Mouse (Mus musculus) liver, embryonic 13.5 days (tissue): ENCODE measurements around the gene Foxp1. TPM values are rescaled to one million over a fixed set of nuclear protein-coding genes. Genes with fewer than 3 reads are reported as not detected.

Source experiments
- ATAC-seq: fragments of 200-750 bp; cut with Nextera tagmentation; 2 replicates; pipeline ENCODE4 v1.8.0; 2017; ENCODE audit warnings: low read depth, mild to moderate bottlenecking, moderate number of reproducible peaks, moderate library complexity
- DNase-seq: peaks from one replicate; pipeline ENCODE4 v3.0.0; 2022
- H3K27ac ChIP-seq: fragments of 300-500 bp; sonication (generic); 2 replicates; pipeline ENCODE4 v1.5.1; 2015; ENCODE audit warnings: moderate library complexity, mild to moderate bottlenecking, inconsistent platforms
- H3K27me3 ChIP-seq: fragments of 300-500 bp; sonication (generic); 2 replicates; pipeline ENCODE4 v1.6.1; 2015; ENCODE audit warnings: mild to moderate bottlenecking, inconsistent platforms
- H3K36me3 ChIP-seq: fragments of 300-500 bp; sonication (generic); 2 replicates; pipeline ENCODE4 v1.6.1; 2015; ENCODE audit warnings: mild to moderate bottlenecking, inconsistent platforms
- H3K4me1 ChIP-seq: fragments of 300-500 bp; sonication (generic); replicated peaks from 2 replicates; pipeline ENCODE4 v1.6.1; 2015; ENCODE audit warnings: inconsistent platforms
- H3K4me2 ChIP-seq: fragments of 300-500 bp; sonication (generic); 2 replicates; pipeline ENCODE4 v1.6.1; 2015; ENCODE audit warnings: inconsistent platforms, mild to moderate bottlenecking, moderate library complexity
- H3K4me3 ChIP-seq: fragments of 300-500 bp; sonication (generic); replicated peaks from 2 replicates; pipeline ENCODE4 v1.5.1; 2015; ENCODE audit warnings: mild to moderate bottlenecking, inconsistent platforms
- H3K9ac ChIP-seq: fragments of 300-500 bp; sonication (generic); 2 replicates; pipeline ENCODE4 v1.6.1; 2015; ENCODE audit warnings: mild to moderate bottlenecking, inconsistent platforms
- H3K9me3 ChIP-seq: fragments of 300-500 bp; sonication (generic); replicated peaks from 2 replicates; pipeline ENCODE4 v1.6.1; 2016; ENCODE audit warnings: inconsistent platforms
- WGBS: fragments of 180-500 bp; shearing (Covaris S2); methylation state at CpG from one replicate; pipeline ENCODE4 v1.1.7; 2015; ENCODE audit not compliant: insufficient replicate concordance; 5-methylcytosine and 5-hydroxymethylcytosine counted together
- polyA plus RNA-seq: library from polyadenylated mRNA; unstranded; fragments of >200 nt; fragmentation: Nextera tagmentation; extraction: Ambion mirVana; gene quantifications from 2 replicates; pipeline ENCODE4 v1.2.1, GENCODE M21; 2015

The Foxp1 gene
- polyA plus RNA-seq = 14.2 and 16.7 TPM in 2 replicates

DNA sequence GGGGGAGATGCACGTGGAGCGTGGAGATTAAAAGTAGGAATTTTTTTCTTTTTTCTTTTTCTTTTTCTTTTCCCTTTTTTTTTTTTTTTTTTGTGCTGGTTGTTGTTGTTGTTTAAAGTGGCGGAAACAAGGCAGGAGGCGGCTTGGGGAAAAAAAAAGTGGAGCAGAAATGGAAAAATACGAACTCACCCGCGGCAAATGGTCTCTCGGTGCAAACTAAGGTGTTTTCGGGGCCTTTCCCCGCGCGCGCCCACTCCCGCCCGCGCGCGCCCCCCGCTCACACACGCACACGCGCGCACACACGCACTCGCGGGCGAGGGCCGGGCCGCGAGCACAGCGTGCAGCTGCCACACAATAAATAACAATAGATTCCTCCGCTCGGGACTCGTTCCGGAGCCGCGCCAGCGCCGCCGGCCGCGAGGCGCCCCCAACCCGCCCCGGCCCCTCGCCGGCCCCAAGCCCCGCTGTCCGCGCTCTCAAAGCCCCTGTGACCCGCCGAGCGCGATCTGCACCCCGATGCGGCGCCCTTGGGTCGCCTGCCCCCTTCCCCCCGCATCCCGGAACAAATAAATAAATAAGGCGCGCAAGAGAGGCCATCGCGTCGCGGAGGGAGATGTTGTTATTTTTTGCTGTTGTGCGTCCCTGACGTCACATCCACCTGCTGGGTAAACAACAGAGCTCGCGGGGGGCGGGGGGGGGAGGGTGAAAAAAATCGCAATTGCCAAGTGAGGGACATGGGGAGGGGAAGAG lies at the start of gene Foxp1:
Gene Foxp1, minus strand, starts transcription at position 363 of the 750 bp plus-strand sequence.
- Histone ChIP-seq H3K9ac (peak within 1 kb of the TSS; percentile 85), H3K9me3 (peaks cover 6% of the 10 kb centered on the region; the same call in 1 of the 2 replicates), H3K27me3 (peaks cover 25% of the 10 kb centered on the region), H3K27ac (peak within 1 kb of the TSS; percentile 93), H3K36me3 (no peaks in the 10 kb centered on the region), H3K4me1 (peaks cover 16% of the 10 kb centered on the region), H3K4me2 (peak within 1 kb of the TSS; percentile 91), H3K4me3 (peak within 1 kb of the TSS; percentile 81)
- 1% methylated on average over 71 of the region's 72 CpGs for WGBS
- ATAC-seq = peak; percentile 45
- peak; percentile 54 for DNase-seq

DNA sequence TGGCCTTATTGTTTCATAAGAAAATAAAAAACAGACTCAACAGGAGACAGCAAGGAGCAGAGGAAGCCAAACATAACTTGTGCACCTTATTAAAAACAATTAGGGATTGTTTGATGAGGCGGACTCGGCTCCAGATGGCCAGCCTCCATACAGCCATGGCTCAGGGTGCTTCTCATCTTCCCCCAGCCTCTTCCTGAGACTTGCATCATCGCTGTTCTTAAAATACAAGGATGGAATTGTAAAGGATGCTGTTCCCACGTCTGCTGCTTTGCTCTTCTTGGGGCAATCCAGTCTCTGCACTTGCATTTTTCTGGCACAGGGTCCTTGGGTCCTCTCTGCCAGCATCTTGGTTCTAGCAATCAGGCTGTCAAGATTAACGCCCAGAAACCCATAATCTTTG lies 49.5 kb upstream of the Foxp1 start:
- H3K27ac ChIP-seq = no peak overlapping the region
- H3K27me3 ChIP-seq = no peaks in the 10 kb centered on the region
- no peak overlapping the region for H3K4me2 ChIP-seq
- no peaks in the 10 kb centered on the region for H3K4me1 ChIP-seq
- WGBS = 52% methylated on average over 5 of the region's 5 CpGs
- H3K9ac ChIP-seq = no peak overlapping the region
- H3K9me3 ChIP-seq = no peaks in the 10 kb centered on the region
- no peak overlapping the region for H3K4me3 ChIP-seq
- no peak for DNase-seq
- ATAC-seq = no peak
- H3K36me3 ChIP-seq = no peaks in the 10 kb centered on the region

GRCm38 (mm10) chr6:99566921-99567320 lies 44.4 kb upstream of the Foxp1 start:
- Histone ChIP-seq H3K4me1 (no peaks in the 10 kb centered on the region), H3K9ac (no peak overlapping the region), H3K36me3 (no peaks in the 10 kb centered on the region), H3K4me2 (no peak overlapping the region), H3K27me3 (no peaks in the 10 kb centered on the region), H3K4me3 (no peak overlapping the region), H3K27ac (no peak overlapping the region), H3K9me3 (no peaks in the 10 kb centered on the region)
- WGBS = 62% methylated on average over 8 of the region's 8 CpGs
- ATAC-seq (no peak), DNase-seq (no peak)

GRCm38 (mm10) chr6:99564766-99565165 lies 42.2 kb upstream of the Foxp1 start:
- Histone ChIP-seq H3K4me1 (no peaks in the 10 kb centered on the region), H3K4me3 (no peak overlapping the region), H3K9me3 (no peaks in the 10 kb centered on the region), H3K4me2 (no peak overlapping the region), H3K27me3 (no peaks in the 10 kb centered on the region), H3K9ac (no peak overlapping the region), H3K36me3 (no peaks in the 10 kb centered on the region), H3K27ac (no peak overlapping the region)
- ATAC-seq (no peak), DNase-seq (no peak)
- WGBS = 59% methylated on average over 3 of the region's 3 CpGs

GRCm38 (mm10) chr6:99556950-99557349 lies 34.4 kb upstream of the Foxp1 start:
- DNase-seq (no peak), ATAC-seq (no peak)
- no peaks in the 10 kb centered on the region for H3K36me3 ChIP-seq
- H3K4me3 ChIP-seq = no peak overlapping the region
- 61% methylated on average over 5 of the region's 5 CpGs for WGBS
- H3K9me3 ChIP-seq = no peaks in the 10 kb centered on the region
- H3K27ac ChIP-seq = no peak overlapping the region
- H3K4me1 ChIP-seq = no peaks in the 10 kb centered on the region
- no peak overlapping the region for H3K9ac ChIP-seq
- no peaks in the 10 kb centered on the region for H3K27me3 ChIP-seq
- H3K4me2 ChIP-seq = no peak overlapping the region

GRCm38 (mm10) chr6:99552816-99553215 lies 30.3 kb upstream of the Foxp1 start:
- DNase-seq (no peak), ATAC-seq (no peak)
- no peak overlapping the region for H3K4me3 ChIP-seq
- H3K27me3 ChIP-seq = no peaks in the 10 kb centered on the region
- no peaks in the 10 kb centered on the region for H3K9me3 ChIP-seq
- H3K9ac ChIP-seq = no peak overlapping the region
- 33% methylated on average over 1 of the region's 1 CpGs for WGBS
- no peaks in the 10 kb centered on the region for H3K36me3 ChIP-seq
- H3K4me1 ChIP-seq = no peaks in the 10 kb centered on the region
- H3K27ac ChIP-seq = no peak overlapping the region
- H3K4me2 ChIP-seq = no peak overlapping the region

DNA sequence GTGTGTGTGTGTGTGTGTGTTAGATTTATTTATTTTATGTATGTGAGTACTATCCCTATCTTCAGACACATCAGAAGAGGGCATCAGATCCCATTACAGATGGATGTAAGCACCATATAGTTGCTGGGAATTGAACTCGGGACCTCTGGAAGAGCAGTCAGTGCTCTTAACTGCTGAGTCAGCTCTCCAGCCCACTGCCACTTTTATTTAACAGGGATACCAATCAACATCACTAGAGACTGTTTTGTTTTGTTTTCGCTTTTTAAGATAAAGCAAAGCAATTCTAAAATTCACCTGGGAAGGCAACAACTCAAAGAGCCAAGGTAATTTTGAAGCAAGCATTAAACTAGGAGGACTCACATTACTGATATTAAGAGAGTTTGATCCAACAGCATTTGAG lies 23.9 kb upstream of the Foxp1 start:
- Histone ChIP-seq H3K9ac (no peak overlapping the region), H3K27ac (no peak overlapping the region), H3K27me3 (no peaks in the 10 kb centered on the region), H3K4me2 (no peak overlapping the region), H3K4me1 (no peaks in the 10 kb centered on the region), H3K9me3 (no peaks in the 10 kb centered on the region), H3K4me3 (no peak overlapping the region), H3K36me3 (no peaks in the 10 kb centered on the region)
- WGBS = 56% methylated on average over 2 of the region's 2 CpGs
- DNase-seq (no peak), ATAC-seq (no peak)

- Histone ChIP-seq H3K27ac (no peak overlapping the region), H3K4me3 (no peak overlapping the region), H3K4me2 (no peak overlapping the region), H3K27me3 (no peaks in the 10 kb centered on the region), H3K9ac (no peak overlapping the region), H3K4me1 (no peaks in the 10 kb centered on the region), H3K9me3 (no peaks in the 10 kb centered on the region), H3K36me3 (no peaks in the 10 kb centered on the region)
- WGBS = 63% methylated on average over 6 of the region's 6 CpGs
- ATAC-seq = no peak
- no peak for DNase-seq
Observed at GRCm38 (mm10) chr6:99545437-99545836, 22.9 kb upstream of the Foxp1 start.

GRCm38 (mm10) chr6:99541105-99541504 lies 18.6 kb upstream of the Foxp1 start:
- 35% methylated on average over 3 of the region's 3 CpGs for WGBS
- H3K4me2 ChIP-seq = no peak overlapping the region
- H3K4me1 ChIP-seq = no peaks in the 10 kb centered on the region
- H3K27ac ChIP-seq = no peak overlapping the region
- H3K27me3 ChIP-seq = no peaks in the 10 kb centered on the region
- DNase-seq (no peak), ATAC-seq (no peak)
- no peaks in the 10 kb centered on the region for H3K36me3 ChIP-seq
- no peak overlapping the region for H3K4me3 ChIP-seq
- H3K9me3 ChIP-seq = no peaks in the 10 kb centered on the region
- no peak overlapping the region for H3K9ac ChIP-seq

DNA sequence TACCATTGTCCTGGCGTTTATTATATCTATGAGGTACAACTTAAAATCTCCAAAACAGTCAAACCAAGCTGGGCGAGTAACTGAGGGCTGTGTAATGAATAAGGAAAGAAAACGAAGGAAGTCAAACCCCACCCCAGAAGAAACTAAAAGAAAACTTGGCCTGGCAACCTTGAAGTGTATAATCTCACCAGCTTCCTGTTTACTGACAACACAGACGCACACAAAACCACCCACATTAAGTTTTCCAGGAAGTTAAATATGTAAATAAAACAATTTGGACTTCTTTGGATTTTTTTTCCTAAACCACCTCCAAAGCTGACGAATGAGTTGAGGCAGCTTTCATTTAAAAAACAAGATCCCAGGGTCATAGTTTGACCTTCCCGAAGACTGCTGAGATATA lies 18.1 kb upstream of the Foxp1 start:
- no peak overlapping the region for H3K4me3 ChIP-seq
- no peaks in the 10 kb centered on the region for H3K9me3 ChIP-seq
- DNase-seq (no peak), ATAC-seq (no peak)
- H3K27ac ChIP-seq = no peak overlapping the region
- H3K36me3 ChIP-seq = no peaks in the 10 kb centered on the region
- no peak overlapping the region for H3K4me2 ChIP-seq
- H3K4me1 ChIP-seq = no peaks in the 10 kb centered on the region
- H3K27me3 ChIP-seq = no peaks in the 10 kb centered on the region
- no peak overlapping the region for H3K9ac ChIP-seq
- 53% methylated on average over 6 of the region's 6 CpGs for WGBS

- Histone ChIP-seq H3K4me1 (no peaks in the 10 kb centered on the region), H3K9ac (no peak overlapping the region), H3K27me3 (no peaks in the 10 kb centered on the region), H3K4me3 (no peak overlapping the region), H3K9me3 (no peaks in the 10 kb centered on the region), H3K4me2 (no peak overlapping the region), H3K36me3 (no peaks in the 10 kb centered on the region), H3K27ac (no peak overlapping the region)
- ATAC-seq (no peak), DNase-seq (no peak)
- 60% methylated on average over 5 of the region's 5 CpGs for WGBS
Observed at GRCm38 (mm10) chr6:99540146-99540545, 17.6 kb upstream of the Foxp1 start.
